Mouse (Mus musculus): ENCODE data around the gene Hivep1.

Gene Hivep1

GRCm38 (mm10) chr13:42051961-42052695, at the start of gene Hivep1:
Gene Hivep1 (plus strand): TSS chr13:42052021.
- ChIA-PET POLR2A (interaction anchor here in 2 of 4 experiments (1.0 to 1.4 kb wide), 3 partner anchors 10 to 249 kb away, joined by 3 to 5 read pairs (median 3); no protein-coding TSS in a partner anchor), CTCF (no interaction called here)

DNA sequence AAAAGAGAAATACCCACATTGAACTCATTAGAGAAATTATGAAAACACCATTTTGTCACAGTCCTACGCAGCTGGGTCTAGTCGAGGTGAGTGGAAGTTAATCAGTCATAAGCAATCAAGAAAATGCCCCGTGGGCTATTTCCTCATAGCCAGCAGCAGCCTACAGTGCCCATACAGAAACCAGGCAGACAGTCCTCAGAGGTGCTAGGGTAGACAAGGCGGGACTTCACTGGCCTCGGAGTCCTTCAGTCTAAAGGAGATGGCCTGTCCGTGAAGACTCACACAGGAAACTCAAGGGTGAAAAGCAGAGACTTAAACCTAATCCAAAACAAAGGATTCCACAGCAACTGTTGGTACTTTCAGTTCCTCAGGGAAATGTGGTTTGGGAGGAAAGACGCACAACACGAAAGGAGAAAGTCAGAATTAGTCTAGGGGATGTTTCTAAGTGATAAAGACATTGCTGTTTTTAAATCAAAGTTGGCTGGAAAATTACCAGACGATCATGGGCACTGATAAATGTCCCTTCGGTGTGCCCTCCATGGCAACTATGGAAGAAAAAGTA, 36.3 kb upstream of the Hivep1 start:
- POLR2A ChIA-PET, result no interaction called here
- CTCF ChIA-PET, result no interaction called here

GRCm38 (mm10) chr13:42016218-42016617, 35.6 kb upstream of the Hivep1 start:
- CTCF ChIA-PET, result no interaction called here
- POLR2A ChIA-PET, result interaction anchor here in 1 of 4 experiments (0.5 kb wide), 1 partner anchor 87 kb away, joined by 3 read pairs; no protein-coding TSS in a partner anchor

GRCm38 (mm10) chr13:42018356-42018755, 33.5 kb upstream of the Hivep1 start:
- CTCF ChIA-PET, result no interaction called here
- POLR2A ChIA-PET, result no interaction called here

GRCm38 (mm10) chr13:42041203-42041602, 10.6 kb upstream of the Hivep1 start:
- ChIA-PET POLR2A (interaction anchor here in 1 of 4 experiments (1.3 kb wide), 1 partner anchor 11 kb away, joined by 5 read pairs; no protein-coding TSS in a partner anchor), CTCF (interaction anchor here in 1 of 4 experiments (0.5 to 0.6 kb wide), 3 partner anchors 174 to 441 kb away, joined by 3 to 9 read pairs (median 3); no protein-coding TSS in a partner anchor)

GRCm38 (mm10) chr13:42043431-42043830, 8.4 kb upstream of the Hivep1 start:
- CTCF ChIA-PET, result no interaction called here
- POLR2A ChIA-PET, result interaction anchor here in 1 of 4 experiments (1.1 kb wide), 1 partner anchor 12 kb away, joined by 3 read pairs; no protein-coding TSS in a partner anchor

DNA sequence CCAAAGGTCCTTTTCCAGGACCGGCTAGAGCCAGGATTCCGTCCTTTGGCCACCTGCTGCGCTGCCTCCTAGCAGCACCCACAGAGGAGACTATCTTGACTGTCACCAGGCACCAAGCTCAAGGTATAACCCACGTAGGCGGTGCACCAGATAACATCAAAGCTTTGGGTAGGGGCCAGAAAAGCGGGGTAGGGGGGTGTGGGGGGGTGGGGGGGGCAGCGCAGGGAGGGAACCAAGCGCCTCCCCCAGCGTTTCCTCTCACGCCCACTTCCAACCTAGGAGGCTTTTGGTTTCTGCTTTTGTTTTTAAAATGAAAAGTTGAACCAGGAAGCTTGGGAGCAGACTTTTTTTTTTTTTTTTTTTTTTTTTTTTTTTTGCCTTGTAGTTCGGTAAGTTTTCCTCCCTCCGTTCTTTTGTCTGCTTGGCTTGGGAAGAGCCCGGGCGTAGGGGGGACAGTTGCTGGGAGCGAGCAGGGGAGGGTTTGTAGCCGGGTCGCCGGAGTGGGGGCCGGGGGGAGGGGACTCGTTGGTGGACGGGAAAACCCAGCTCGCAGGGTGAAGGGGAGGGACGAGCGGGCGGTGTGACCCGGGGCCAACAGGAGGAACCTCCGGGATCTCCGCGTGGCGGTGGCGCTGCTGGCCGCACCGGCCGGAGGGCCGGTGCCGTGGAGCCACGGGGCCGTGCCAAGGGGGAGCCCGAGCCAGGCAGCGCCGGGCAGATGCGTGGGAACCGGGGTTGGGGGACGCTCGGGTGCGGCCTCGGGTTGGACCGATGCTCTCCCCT, 2.6 kb upstream of the Hivep1 start:
- ChIA-PET POLR2A (interaction anchor here (0.6 to 1.6 kb wide), 6 partner anchors 12 to 1182 kb away, joined by 3 to 5 read pairs (median 4); partner anchors contain the start of gene Tmem170b (in 1 of the 4)), CTCF (interaction anchor here in 1 of 4 experiments (0.7 kb wide), 1 partner anchor 1447 kb away, joined by 3 read pairs; no protein-coding TSS in a partner anchor)

GRCm38 (mm10) chr13:42049774-42050125, 2.1 kb upstream of the Hivep1 start:
- POLR2A ChIA-PET, result interaction anchor here in 1 of 4 experiments (0.6 kb wide), 1 partner anchor 389 kb away, joined by 5 read pairs; no protein-coding TSS in a partner anchor
- CTCF ChIA-PET, result interaction anchor here in 1 of 4 experiments (0.7 kb wide), 1 partner anchor 1447 kb away, joined by 3 read pairs; no protein-coding TSS in a partner anchor

DNA sequence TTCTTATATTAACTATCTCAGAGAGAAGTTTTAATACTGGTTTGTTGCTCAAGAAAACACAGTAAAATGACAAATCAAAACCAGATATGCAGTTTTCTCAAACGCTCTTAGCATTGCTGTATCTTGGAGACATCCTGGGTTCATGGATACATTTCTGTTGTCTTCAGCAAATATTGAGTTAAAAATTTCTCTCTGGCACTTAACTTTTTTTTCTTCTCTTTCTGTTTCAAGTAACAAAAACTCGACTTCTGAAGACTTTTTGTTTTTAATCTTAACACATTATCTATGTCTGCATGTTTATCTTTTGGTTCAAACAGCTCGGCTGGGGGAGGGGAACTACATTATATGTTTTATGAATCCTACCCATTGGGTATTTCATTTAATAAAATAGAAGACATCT, 1.7 kb upstream of the Hivep1 start:
- POLR2A ChIA-PET, result interaction anchor here in 1 of 4 experiments (0.7 to 1.1 kb wide), 2 partner anchors 14 to 910 kb away, joined by 3 read pairs; no protein-coding TSS in a partner anchor
- CTCF ChIA-PET, result interaction anchor here in 1 of 4 experiments (0.7 kb wide), 1 partner anchor 41 kb away, joined by 4 read pairs; no protein-coding TSS in a partner anchor

DNA sequence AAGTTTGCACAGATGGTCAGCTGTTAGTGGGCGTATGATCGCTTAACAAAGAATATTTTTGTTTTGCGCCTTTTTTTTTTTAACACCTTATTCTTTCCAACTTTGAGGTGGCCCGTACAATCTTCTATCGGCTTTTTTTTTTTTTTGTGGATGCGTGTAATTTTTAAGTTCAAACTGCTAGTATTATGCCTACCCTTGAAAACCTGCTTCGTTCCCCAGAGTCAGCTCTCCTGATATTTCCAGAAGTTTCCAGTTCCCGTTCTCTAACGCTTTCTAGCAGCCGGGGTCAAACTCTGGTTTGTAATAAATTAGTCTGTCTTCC, 980 bp upstream of the Hivep1 start:
- ChIA-PET CTCF (interaction anchor here in 1 of 4 experiments (0.7 kb wide), 1 partner anchor 40 kb away, joined by 4 read pairs; no protein-coding TSS in a partner anchor), POLR2A (interaction anchor here in 1 of 4 experiments (0.6 to 1.1 kb wide), 3 partner anchors 14 to 911 kb away, joined by 3 read pairs; no protein-coding TSS in a partner anchor)

GRCm38 (mm10) chr13:42051202-42051906, 467 bp upstream of the Hivep1 start:
- ChIA-PET CTCF (no interaction called here), POLR2A (interaction anchor here in 1 of 4 experiments (0.6 to 1.1 kb wide), 2 partner anchors 15 to 316 kb away, joined by 3 read pairs; no protein-coding TSS in a partner anchor)

- ChIA-PET POLR2A (interaction anchor here (0.5 to 1.4 kb wide), 6 partner anchors 11 to 1335 kb away, joined by 3 to 5 read pairs (median 3); no protein-coding TSS in a partner anchor), CTCF (interaction anchor here in 1 of 4 experiments (0.6 kb wide), 1 partner anchor 247 kb away, joined by 3 read pairs; no protein-coding TSS in a partner anchor)
Observed at GRCm38 (mm10) chr13:42052696-42053541, 1.1 kb downstream of the Hivep1 start.

DNA sequence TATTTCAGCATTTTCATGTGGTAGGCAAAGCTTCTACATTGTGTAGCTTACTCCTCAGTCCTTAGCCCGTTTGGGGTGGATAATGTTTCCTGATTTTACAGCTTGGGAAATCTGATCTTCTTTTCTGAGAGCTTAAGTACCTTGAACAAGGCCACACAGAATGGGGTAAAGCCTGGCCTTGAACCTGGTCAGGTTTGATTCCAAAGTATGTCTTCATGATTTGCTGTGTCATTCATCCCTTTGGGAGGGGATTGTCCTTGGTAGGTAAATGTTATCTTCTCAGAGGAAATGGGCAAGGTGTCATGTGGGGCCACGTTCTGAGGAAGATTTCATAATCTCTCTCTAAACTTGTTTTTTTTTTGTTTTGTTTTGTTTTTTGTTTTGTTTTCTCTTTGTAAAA, 1.8 kb downstream of the Hivep1 start:
- POLR2A ChIA-PET, result interaction anchor here in 2 of 4 experiments (1.2 to 1.4 kb wide), 3 partner anchors 17 to 36 kb away, joined by 3 read pairs; no protein-coding TSS in a partner anchor

GRCm38 (mm10) chr13:42054138-42054537, 2.3 kb downstream of the Hivep1 start:
- ChIA-PET CTCF (no interaction called here), POLR2A (interaction anchor here in 1 of 4 experiments (1.4 kb wide), 1 partner anchor 36 kb away, joined by 3 read pairs; no protein-coding TSS in a partner anchor)

More for the DNA sequence above, 1.8 kb downstream of the Hivep1 start:
- CTCF ChIA-PET, result no interaction called here

DNA sequence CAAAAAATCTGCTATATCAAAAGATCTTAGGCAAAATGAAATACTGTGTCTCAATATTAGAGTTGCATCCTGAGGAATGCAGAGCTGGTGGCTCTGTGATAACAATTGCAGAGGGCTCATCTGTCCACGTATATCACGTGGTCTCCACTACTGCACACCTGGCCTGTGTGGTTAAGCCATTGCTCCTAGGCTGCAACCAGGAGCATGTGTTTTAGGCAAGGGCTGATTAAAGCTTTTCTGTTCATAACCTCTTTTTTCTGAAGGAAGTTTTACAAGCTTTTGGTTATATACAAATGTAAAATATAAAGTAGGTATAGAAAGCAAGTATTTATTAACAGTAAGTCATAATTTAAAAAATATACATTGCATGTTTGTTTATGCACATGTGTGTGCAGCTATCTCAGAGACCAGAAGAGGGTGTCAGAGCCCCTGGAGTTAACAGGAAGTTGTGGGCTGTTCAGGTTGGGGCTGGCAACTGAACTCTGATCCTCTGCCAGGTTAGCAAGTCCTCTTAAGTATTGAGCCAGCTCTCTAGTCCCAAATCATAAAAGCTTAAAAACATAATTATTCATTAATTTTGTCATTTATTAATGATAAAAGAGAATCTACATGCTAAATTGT, 5.0 kb downstream of the Hivep1 start:
- CTCF ChIA-PET, result no interaction called here

DNA sequence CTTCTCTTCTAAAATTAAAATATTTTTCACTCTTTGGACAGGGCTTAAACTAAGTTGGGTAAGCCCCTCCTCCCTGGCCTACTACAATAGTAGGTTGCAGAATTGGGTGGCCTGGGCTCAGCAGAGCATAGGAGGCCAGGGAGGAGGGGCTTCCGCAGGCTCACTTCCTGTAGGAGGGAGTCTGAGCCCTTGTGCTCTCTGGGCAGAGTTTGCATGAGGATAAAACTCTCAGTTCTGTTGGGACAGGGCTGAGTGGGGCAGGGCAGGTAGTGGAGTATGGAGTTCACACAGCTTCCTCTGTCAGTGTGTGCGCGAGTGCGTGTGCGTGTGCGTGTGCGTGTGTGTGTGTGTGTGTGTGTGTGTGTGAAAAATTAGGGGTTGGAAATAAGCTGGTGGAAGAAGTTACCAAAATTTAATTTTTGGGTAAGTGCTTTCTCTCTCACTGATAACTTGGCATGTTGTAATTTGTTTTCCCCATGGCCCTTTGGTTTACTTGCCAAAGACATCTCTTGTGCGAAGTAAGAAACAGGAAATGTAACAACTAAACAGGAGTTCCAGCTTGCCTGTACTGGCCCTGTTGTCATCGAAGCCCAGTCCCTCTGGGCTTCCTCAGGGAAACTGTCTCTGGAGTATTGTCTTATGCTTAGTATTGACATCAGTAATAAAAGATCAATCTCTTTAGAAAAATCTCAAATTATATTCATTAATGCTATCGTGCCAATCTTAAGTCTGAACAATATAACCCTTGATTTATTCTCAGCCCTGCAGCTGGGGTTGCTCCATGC, 9.2 kb downstream of the Hivep1 start:
- ChIA-PET CTCF (no interaction called here), POLR2A (interaction anchor here in 2 of 4 experiments (0.7 to 1.4 kb wide), 3 partner anchors 9 to 1182 kb away, joined by 3 to 4 read pairs (median 3); no protein-coding TSS in a partner anchor)

More for the DNA sequence above, 5.0 kb downstream of the Hivep1 start:
- POLR2A ChIA-PET, result interaction anchor here in 1 of 4 experiments (0.5 kb wide), 1 partner anchor 807 kb away, joined by 3 read pairs; the partner anchor contains the start of gene Smim13

All from embryonic stem cell, embryonic (primary cell).